12 mouse cellular contexts compared by ENCODE assay signal in the genomic region with DNA sequence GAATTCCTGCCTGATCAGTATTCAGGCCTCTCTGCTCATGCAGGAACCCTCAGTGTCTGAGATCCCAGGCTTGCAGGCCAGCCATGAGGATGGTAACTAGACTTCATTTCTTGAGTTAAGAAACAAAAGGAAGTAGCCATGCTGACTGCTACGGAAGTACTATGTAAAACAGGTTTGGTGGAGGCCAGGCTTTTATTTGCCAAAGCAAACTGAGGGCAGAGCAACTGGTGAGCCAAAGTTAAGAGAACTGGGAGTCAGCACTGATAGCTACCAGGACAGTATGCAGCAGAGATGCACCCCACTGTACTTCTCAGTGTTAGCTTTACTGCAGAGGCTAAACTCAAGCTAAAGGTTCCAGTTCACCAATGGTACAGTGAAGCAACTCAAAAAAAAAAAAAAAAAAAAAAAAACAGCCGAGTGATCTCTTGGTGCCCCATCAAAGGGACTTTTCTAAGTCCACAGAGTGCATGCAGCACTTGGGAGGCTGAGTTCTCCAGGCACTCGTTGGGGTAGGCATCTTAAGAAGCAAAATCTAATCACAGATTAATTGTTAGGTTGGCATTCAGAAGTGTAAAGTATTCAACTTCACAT. TPM values are rescaled to one million over a fixed set of nuclear protein-coding genes. Genes with fewer than 3 reads are reported as not detected.
DNase-seq lines count a peak whose midpoint lies in the region; ATAC-seq and TF ChIP-seq lines count a peak whose summit lies in the region.
"Had no signal": no experiment of that assay in that cellular context is flagged by ENCODE, and none has a peak within 500 bp of the region (broad histone marks: within the 10 kb centered on the region; RNA-seq: fewer than 3 reads in every experiment).

No protein-coding gene starts in this region.

- peak overlapping the region; percentile 21; the same call in 1 of the 2 replicates for H3K4me2 ChIP-seq in hindbrain, postnatal 0 days (ENCODE audit: low read depth, low read length)
- H3K4me2 ChIP-seq in hindbrain, embryonic 12.5 days (replicated peaks) = no peak overlapping the region
- peak overlapping the region; percentile 3; the same call in 1 of the 2 replicates for H3K4me2 ChIP-seq in liver, embryonic 15.5 days

- H3K9me3 ChIP-seq in hindbrain, postnatal 0 days (ENCODE audit: low read length) = no peaks in the 10 kb centered on the region
- H3K9me3 ChIP-seq in hindbrain, embryonic 12.5 days (replicated peaks) = no peaks in the 10 kb centered on the region
- H3K9me3 ChIP-seq in liver, embryonic 15.5 days (replicated peaks) = no peaks in the 10 kb centered on the region

- H3K4me3 ChIP-seq in hindbrain, postnatal 0 days (ENCODE audit: low read length) = no peak overlapping the region
- no peak overlapping the region for H3K4me3 ChIP-seq in hindbrain, embryonic 12.5 days
- H3K4me3 ChIP-seq in liver, embryonic 15.5 days (replicated peaks) = no peak overlapping the region

- H3K27ac ChIP-seq in hindbrain, postnatal 0 days = no peak overlapping the region
- H3K27ac ChIP-seq in hindbrain, embryonic 12.5 days = no peak overlapping the region
- peak overlapping the region; percentile 29; the same call in 1 of the 2 replicates for H3K27ac ChIP-seq in liver, embryonic 15.5 days (replicated peaks)

- no peaks in the 10 kb centered on the region for H3K27me3 ChIP-seq in hindbrain, postnatal 0 days (ENCODE audit: insufficient read depth, low read length)
- no peaks in the 10 kb centered on the region for H3K27me3 ChIP-seq in hindbrain, embryonic 12.5 days
- no peaks in the 10 kb centered on the region for H3K27me3 ChIP-seq in liver, embryonic 15.5 days

- no peak for TF ChIP-seq CTCF in hindbrain, postnatal 0 days (IDR thresholded peaks at IDR 0.05; ENCODE audit: low read depth)

- WGBS in hindbrain, postnatal 0 days = 33% methylated on average over 3 of the region's 3 CpGs
- WGBS in hindbrain, embryonic 12.5 days = 35% methylated on average over 3 of the region's 3 CpGs
- 13% methylated on average over 3 of the region's 3 CpGs for WGBS in liver, embryonic 15.5 days (ENCODE audit: insufficient replicate concordance)

- ATAC-seq in hindbrain, postnatal 0 days = no peak
- no peak for ATAC-seq in hindbrain, embryonic 12.5 days (ENCODE audit: low FRiP score)
- ATAC-seq in liver, embryonic 15.5 days (ENCODE audit: insufficient read depth) = no peak

- DNase-seq in hindbrain, postnatal 0 days (ENCODE audit: low spot score) = no peak
- peak; percentile 36 for DNase-seq in B cell, adult 2 months
- peak; percentile 38 for DNase-seq in R1 (ENCODE audit: low read depth, low spot score)
- no peak for DNase-seq in urinary bladder, adult 2 months (ENCODE audit: low spot score)
- DNase-seq in embryo, embryonic 10 days (ENCODE audit: low spot score) = no peak
- no peak for DNase-seq in layer of hippocampus, postnatal 14 days (ENCODE audit: low spot score in 2 of 2)
- DNase-seq: gastrocnemius, postnatal 36 days; kidney, adult 2 months; retina, postnatal 1 day; thymus, postnatal 14 days had no signal

- H3K36me3 ChIP-seq in hindbrain, postnatal 0 days (ENCODE audit: insufficient read depth, low read length) = 0 out of 2 replicates have a peak, but pooled peaks cover 3% of the 10 kb centered on the region
- peaks cover 16% of the 10 kb centered on the region; the same call in 1 of the 2 replicates for H3K36me3 ChIP-seq in hindbrain, embryonic 12.5 days
- peaks cover 22% of the 10 kb centered on the region for H3K36me3 ChIP-seq in liver, embryonic 15.5 days (replicated peaks)

- H3K9ac ChIP-seq in hindbrain, postnatal 0 days (replicated peaks; ENCODE audit: low read length) = no peak overlapping the region
- H3K9ac ChIP-seq in hindbrain, embryonic 12.5 days = no peak overlapping the region
- no peak overlapping the region for H3K9ac ChIP-seq in liver, embryonic 15.5 days

- H3K4me1 ChIP-seq in hindbrain, postnatal 0 days (ENCODE audit: insufficient read depth, low read length) = no peaks in the 10 kb centered on the region
- H3K4me1 ChIP-seq in hindbrain, embryonic 12.5 days = peaks cover 38% of the 10 kb centered on the region
- peaks cover 80% of the 10 kb centered on the region for H3K4me1 ChIP-seq in liver, embryonic 15.5 days (replicated peaks)

RNA-seq across cellular contexts. Expression of gene Pik3r1, which starts 8.6 kb away (rescaled TPM):
- 95.6 and 111 TPM in 2 replicates for total RNA-seq in hindbrain, postnatal 0 days (2014; rRNA removed)
- 56.2 and 58.1 TPM in 2 replicates for polyA plus RNA-seq in hindbrain, postnatal 0 days (2015; fragmentation: Nextera tagmentation; extraction: Ambion mirVana)
- 31.4 and 34.9 TPM in 2 replicates for polyA plus RNA-seq in hindbrain, embryonic 12.5 days (2016; fragmentation: Nextera tagmentation; extraction: Ambion mirVana)
- polyA plus RNA-seq in liver, embryonic 15.5 days (2015; fragmentation: Nextera tagmentation; extraction: Ambion mirVana) = 20.3 and 22.6 TPM in 2 replicates
- polyA plus RNA-seq in urinary bladder, adult 2 months (2012; rRNA removed) = 30.9 and 49.8 TPM in 2 replicates
- total RNA-seq in layer of hippocampus, postnatal 14 days (2021) = 100 to 1,000 TPM in 1 of 2 experiments, 10 to 100 TPM in 1; 98.7 to 102 TPM

Comparison
In these comparisons a context has a peak if more than half of its experiments do, and no peak if none do; other contexts are left out.
1. DNase-seq: peak in B cell, adult 2 months (2 of 2) and R1 (single experiment); none in hindbrain, postnatal 0 days (single experiment), urinary bladder, adult 2 months (single experiment), embryo, embryonic 10 days (single experiment) and layer of hippocampus, postnatal 14 days (0 of 2).